Mouse (Mus musculus): ENCODE data around the gene Baiap3.
"Not testable (repeated sequence)": the region's sequence is repeated elsewhere in the genome, so short reads cannot be mapped to it uniquely, and the experiment has no call there.

DNA sequence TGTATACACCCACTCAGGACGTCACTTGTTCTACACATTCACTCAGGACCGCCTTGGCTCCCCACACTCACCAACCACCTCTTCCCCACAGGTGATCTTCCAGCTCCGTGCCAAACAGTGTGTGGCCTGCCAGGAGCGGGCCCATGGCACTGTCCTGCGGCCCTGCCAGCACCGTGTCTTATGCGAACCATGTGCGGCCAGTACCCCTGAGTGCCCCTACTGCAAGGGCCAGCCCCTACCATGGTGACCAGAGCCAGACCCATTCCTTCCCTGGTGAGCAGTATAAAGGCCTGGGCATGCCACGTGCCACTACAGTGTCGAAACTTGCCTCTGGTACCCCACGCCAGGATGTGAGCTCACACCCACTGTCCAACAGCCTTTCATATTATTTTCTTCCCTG, 24.5 kb downstream of the Baiap3 start:
- not testable (repeated sequence) for TF ChIP-seq CTCF, EP300 (IDR thresholded peaks at IDR 0.05; ENCODE audit: low read depth)
